Mouse (Mus musculus) bone marrow macrophage, adult 2 months (primary cell): ENCODE results near the gene Prex1. TPM values are rescaled to one million over a fixed set of nuclear protein-coding genes. Genes with fewer than 3 reads are reported as not detected.

Experiments used
- H3K27ac ChIP-seq: 2 replicates; pipeline ENCODE4 v1.5.1; 2012; ENCODE audit warnings: low read depth, low read length; ENCODE audit not compliant: insufficient read depth
- H3K4me1 ChIP-seq: 2 replicates; pipeline ENCODE4 v1.6.1; 2012; ENCODE audit warnings: low read length; ENCODE audit not compliant: control insufficient read depth, insufficient read depth
- H3K4me3 ChIP-seq: 2 replicates; pipeline ENCODE4 v1.5.1; 2012; ENCODE audit warnings: mild to moderate bottlenecking, low read length, moderate library complexity; ENCODE audit not compliant: insufficient read depth
- CTCF ChIP-seq: IDR thresholded peaks from 2 replicates; pipeline ENCODE4 v1.5.1; 2012; ENCODE audit warnings: low read depth, mild to moderate bottlenecking, low read length, moderate library complexity
- POLR2A ChIP-seq: IDR thresholded peaks from 2 replicates; pipeline ENCODE4 v1.6.1; 2012; ENCODE audit warnings: mild to moderate bottlenecking, low read depth, low read length, borderline replicate concordance
- polyA plus RNA-seq: library from polyadenylated mRNA; stranded (reverse); fragments of >200 nt; gene quantifications from 2 replicates; pipeline ENCODE4 v1.2.4, GENCODE M21; 2012; ENCODE audit not compliant: missing spikeins, insufficient read depth, insufficient read length

Prex1 gene
- polyA plus RNA-seq, 1 experiment: 191 TPM

DNA sequence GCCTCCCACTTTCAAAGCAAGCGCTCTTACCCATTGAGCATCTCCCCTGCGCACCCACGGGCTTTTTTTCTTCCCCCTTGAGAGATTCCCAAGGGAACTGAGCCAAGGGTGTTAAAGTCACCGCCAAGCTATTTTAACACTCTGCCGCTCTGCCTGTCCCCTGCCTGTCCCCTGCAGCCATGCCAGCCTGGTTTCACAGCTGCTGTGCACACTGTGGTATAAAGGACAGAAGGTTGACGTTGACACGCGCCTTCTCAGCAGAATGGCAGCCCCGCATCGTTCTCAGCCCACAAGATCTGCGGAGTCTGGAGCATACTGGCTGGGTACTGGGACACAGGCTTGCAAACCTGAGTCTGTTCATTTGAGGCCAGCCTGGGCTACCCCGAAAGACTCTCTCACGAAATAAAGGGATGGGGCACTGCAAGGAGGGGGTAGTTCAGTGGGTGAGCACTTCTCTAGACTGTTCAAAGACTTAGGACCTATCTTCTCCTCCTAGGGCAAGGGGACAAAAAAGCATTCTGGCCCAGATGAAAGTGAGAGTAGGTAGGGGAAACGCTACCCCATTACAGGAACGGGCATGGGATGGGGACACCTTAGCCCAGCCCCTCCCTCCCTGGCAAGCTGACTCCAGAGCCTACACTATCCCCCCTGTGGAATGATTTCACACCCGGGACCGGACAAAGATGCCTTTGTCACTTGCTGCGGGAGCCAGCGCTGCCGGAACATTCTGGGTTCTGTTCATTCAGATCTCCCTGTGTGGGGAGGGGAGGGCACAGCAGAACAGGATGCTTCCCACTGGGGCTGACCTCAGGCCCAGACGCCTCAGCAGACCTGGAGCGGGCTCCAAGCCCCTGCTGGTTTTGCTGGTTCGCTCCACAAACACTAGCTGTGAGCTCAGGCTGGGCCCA is 21.8 kb downstream of the Prex1 start:
- TF ChIP-seq POLR2A: no peak
- no peak for TF ChIP-seq CTCF
- no peak overlapping the region for H3K27ac ChIP-seq
- H3K4me1 ChIP-seq: peaks cover 22% of the 10 kb centered on the region
- no peak overlapping the region for H3K4me3 ChIP-seq

DNA sequence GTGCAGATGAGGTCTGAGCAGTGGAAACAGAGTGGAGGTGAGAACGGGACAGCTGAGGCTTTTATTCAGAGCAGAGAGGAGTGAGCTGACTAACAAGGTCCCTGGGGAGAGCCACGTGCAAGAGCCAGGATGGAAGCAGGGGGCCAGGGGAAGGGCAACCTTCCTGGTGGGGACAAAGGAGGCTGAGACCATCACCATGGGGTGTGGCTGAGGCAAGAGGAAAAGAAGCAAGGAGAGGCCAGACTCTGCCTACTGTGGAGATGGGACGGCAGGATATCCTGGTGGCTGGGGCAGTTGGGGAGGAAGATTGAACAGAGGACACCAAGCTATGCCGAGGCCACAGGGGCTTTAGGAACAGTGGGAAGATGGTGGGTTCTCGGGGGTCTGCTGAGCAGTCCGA is 26.7 kb downstream of the Prex1 start:
- Histone ChIP-seq H3K27ac (no peak overlapping the region), H3K4me3 (no peak overlapping the region), H3K4me1 (peaks cover 17% of the 10 kb centered on the region)
- no peak for TF ChIP-seq POLR2A
- no peak for TF ChIP-seq CTCF

DNA sequence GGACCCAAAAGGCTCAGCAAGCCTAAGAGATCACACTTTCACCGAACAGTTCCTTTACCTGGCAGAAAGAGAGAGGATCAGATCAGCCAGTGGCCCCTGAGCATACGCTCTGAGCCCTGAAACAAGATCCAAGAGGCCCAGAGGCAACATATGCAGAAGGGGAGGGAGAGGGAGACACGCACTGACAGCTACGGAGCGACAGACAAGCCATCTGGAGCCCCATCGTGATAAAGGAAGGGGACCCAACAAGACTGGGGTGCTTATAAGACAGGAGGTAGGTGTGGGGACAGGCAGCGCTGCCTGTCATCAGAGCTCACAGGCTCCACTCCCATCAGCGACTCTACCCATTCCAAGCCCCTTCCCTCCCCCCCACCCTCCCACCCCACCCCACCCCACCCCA is 27.8 kb downstream of the Prex1 start:
- Histone ChIP-seq H3K4me1 (peaks cover 17% of the 10 kb centered on the region), H3K4me3 (no peak overlapping the region), H3K27ac (no peak overlapping the region)
- TF ChIP-seq POLR2A: no peak
- TF ChIP-seq CTCF: no peak

DNA sequence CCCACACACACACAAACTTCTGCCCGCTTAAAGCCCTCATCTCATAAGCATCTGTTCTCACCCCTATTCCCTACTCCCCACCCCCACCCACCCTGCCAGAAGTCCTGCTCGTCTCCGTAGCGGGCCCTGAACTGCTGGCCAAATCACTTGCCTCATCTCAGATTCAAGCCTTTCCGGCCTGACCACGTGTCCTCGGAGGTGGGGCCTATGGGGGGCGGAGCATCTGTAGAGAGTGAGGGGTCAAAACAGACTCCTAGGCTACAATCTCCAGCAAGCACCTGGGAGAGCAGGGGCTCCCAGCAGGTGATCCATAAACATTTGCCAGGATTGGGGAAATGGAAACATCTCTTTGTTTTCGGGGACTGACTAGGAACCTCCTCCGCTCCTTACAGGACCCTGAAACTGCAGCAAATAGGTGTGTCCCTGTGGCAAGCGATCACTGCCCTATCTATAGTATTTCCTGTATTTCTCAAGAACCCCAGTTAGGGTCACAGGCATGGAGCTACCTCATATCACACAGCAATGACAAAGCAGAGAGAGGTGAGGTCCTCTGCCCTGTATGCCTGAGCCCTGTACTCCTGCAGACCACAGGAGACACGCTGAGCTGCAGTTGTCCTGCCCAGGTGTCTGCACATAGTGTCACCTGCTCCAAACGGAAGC is 29.6 kb downstream of the Prex1 start:
- H3K27ac ChIP-seq: no peak overlapping the region
- H3K4me1 ChIP-seq: peaks cover 17% of the 10 kb centered on the region
- no peak for TF ChIP-seq POLR2A
- TF ChIP-seq CTCF: no peak
- no peak overlapping the region for H3K4me3 ChIP-seq

DNA sequence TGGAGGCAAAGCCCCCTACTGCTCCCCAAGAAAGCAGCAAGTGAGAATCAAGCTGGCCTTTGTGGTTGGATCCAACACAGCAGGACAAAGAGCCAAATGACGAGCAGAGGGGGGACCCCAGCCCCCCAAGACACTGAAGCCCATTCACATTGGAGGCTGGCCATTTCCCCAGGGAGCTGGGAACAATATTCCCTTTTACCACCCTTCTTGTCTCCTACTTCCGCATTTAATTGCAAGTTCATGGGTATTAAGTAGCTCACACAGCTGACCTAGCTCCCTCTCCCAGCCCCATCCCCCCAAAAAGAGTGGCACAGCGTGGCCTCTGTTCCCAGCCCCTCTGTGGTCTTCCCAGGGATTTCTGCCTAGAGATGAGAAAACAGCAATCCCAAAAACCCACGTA is 30.8 kb downstream of the Prex1 start:
- peaks cover 15% of the 10 kb centered on the region for H3K4me1 ChIP-seq
- H3K4me3 ChIP-seq: no peak overlapping the region

DNA sequence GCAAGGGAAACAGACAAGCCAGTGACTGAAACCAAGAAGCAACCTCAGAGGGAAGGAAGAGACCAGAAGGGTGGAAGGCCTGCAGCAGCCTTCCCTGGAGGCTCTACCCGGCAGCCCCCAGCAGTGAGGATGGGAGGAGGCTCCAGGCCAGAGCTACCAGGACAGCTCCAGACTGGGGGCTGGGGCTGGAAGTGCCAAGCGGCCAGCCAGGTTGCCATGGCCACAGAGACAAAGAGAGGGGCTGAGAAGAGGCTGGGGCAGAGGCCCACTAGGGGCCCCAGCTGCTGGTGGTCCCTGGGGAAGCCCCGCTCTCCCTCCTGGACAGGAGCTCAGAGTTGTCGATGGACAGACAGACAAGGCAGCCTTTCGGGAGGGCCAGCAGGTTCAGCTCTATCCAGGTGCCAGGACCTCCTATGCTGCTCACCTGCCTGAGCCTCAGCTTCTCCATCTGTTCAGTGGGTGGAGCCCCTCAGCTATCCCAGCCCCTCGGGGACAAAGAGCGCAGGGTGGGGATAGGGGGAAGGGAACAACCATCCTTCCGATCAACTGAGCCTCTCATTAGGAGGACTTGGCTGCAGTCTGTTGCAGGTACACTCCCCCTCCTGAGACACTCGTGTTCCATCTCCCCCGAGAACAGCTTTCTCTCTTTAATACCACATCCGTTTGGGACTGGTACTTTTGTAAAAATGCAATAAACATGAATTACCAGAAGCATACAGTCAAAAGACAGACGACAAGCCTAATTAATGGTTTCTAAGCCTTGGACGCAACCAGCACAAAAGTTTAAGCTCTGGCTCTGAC is 34.5 kb downstream of the Prex1 start:
- TF ChIP-seq CTCF (no peak), POLR2A (no peak)
- H3K4me1 ChIP-seq: peaks cover 19% of the 10 kb centered on the region

More for the DNA sequence above, 30.8 kb downstream of the Prex1 start:
- H3K27ac ChIP-seq: no peak overlapping the region
- TF ChIP-seq POLR2A (no peak), CTCF (no peak)

GRCm38 (mm10) chr2:166676933-166677332 is 36.7 kb downstream of the Prex1 start:
- no peak overlapping the region for H3K4me3 ChIP-seq
- H3K27ac ChIP-seq: no peak overlapping the region
- no peak for TF ChIP-seq CTCF
- no peak for TF ChIP-seq POLR2A
- H3K4me1 ChIP-seq: peaks cover 18% of the 10 kb centered on the region

More for the DNA sequence above, 34.5 kb downstream of the Prex1 start:
- Histone ChIP-seq H3K27ac (no peak overlapping the region), H3K4me3 (no peak overlapping the region)

- Histone ChIP-seq H3K4me1 (peaks cover 21% of the 10 kb centered on the region), H3K27ac (no peak overlapping the region), H3K4me3 (no peak overlapping the region)
- TF ChIP-seq POLR2A (no peak), CTCF (no peak)
These were observed 37.1 kb downstream of the Prex1 start for GRCm38 (mm10) chr2:166676498-166676897.

GRCm38 (mm10) chr2:166675588-166676444 is 37.8 kb downstream of the Prex1 start:
- Histone ChIP-seq H3K27ac (no peak overlapping the region), H3K4me1 (peaks cover 27% of the 10 kb centered on the region), H3K4me3 (no peak overlapping the region)
- TF ChIP-seq POLR2A (no peak), CTCF (no peak)
